ENCODE assay signal across 11 mouse cellular contexts in genomic region chr6:32696037-32696436, GRCm38 (mm10).
"Had no signal": no experiment of that assay in that cellular context is flagged by ENCODE, and none has a peak within 500 bp of the region (broad histone marks: within the 10 kb centered on the region; RNA-seq: fewer than 3 reads in every experiment).

No protein-coding gene starts in this region.

- DNase-seq: retina, postnatal 1 day; right cerebral cortex, postnatal 14 days; right cerebral cortex, postnatal 25 days; right cerebral cortex, postnatal 4 days; spleen, adult 18-20 months; thymus, adult 18-20 months; thymus, adult 2 months; thymus, postnatal 14 days; thymus, postnatal 25 days; thymus, postnatal 36 days; thymus, postnatal 4 days had no signal
